Mouse (Mus musculus) lung, postnatal 4 days (tissue): ENCODE measurements at regions not wholly inside any gene's neighbourhood (a gene's known extent, or its start where the extent isn't known, plus 50 kb on each side); places are given as distances from the start of the nearest gene placed in this dataset.
"Not testable (repeated sequence)": the region's sequence is repeated elsewhere in the genome, so short reads cannot be mapped to it uniquely, and the experiment has no call there.

Experiments
- DNase-seq, 2 experiments: peaks; one replicate each; pipeline ENCODE4 v3.0.0; 2021

- DNase-seq = not testable (repeated sequence)
Observed at GRCm38 (mm10) chr4:145455573-145455972, 55.0 kb upstream of the Zfp990 start.

GRCm38 (mm10) chr4:145448586-145448985 is 62.0 kb upstream of the Zfp990 start:
- DNase-seq = no peak

- not testable (repeated sequence) for DNase-seq
Observed at GRCm38 (mm10) chr4:145436718-145437117, 73.8 kb upstream of the Zfp990 start.

GRCm38 (mm10) chr4:145434519-145434918 is 76.0 kb upstream of the Zfp990 start:
- no peak for DNase-seq

GRCm38 (mm10) chr4:145434071-145434470 is 76.5 kb upstream of the Zfp990 start:
- DNase-seq = peak in 1 of 2 experiments; percentile 17

- DNase-seq = not testable (repeated sequence)
Observed at GRCm38 (mm10) chr4:145433235-145433634, 77.3 kb upstream of the Zfp990 start.

- DNase-seq = no peak
Observed at GRCm38 (mm10) chr4:145431910-145432765, 78.4 kb upstream of the Zfp990 start.

- not testable (repeated sequence) for DNase-seq
Observed at GRCm38 (mm10) chr4:145417837-145418236, 92.7 kb upstream of the Zfp990 start.

- DNase-seq = no peak
Observed at GRCm38 (mm10) chr4:145411141-145411540, 96.2 kb upstream of the Tnfrsf8 start.

- DNase-seq = no peak
Observed at GRCm38 (mm10) chr4:145409796-145410475, 95.0 kb upstream of the Tnfrsf8 start.

- not testable (repeated sequence) for DNase-seq
Observed at GRCm38 (mm10) chr4:145406050-145406449, 91.1 kb upstream of the Tnfrsf8 start.

GRCm38 (mm10) chr4:145404230-145404629 is 89.3 kb upstream of the Tnfrsf8 start:
- DNase-seq = not testable (repeated sequence)

- DNase-seq = not testable (repeated sequence)
Observed at GRCm38 (mm10) chr4:145378876-145379275, 63.9 kb upstream of the Tnfrsf8 start.

- not testable (repeated sequence) for DNase-seq
Observed at GRCm38 (mm10) chr4:145377306-145378067, 62.5 kb upstream of the Tnfrsf8 start.

GRCm38 (mm10) chr4:145369753-145370152 is 54.8 kb upstream of the Tnfrsf8 start:
- DNase-seq = no peak

GRCm38 (mm10) chr4:145367274-145367822 is 52.4 kb upstream of the Tnfrsf8 start:
- DNase-seq = no peak

GRCm38 (mm10) chr4:145366301-145366700 is 51.3 kb upstream of the Tnfrsf8 start:
- no peak for DNase-seq

GRCm38 (mm10) chr4:145365793-145366192 is 50.8 kb upstream of the Tnfrsf8 start:
- DNase-seq = not testable (repeated sequence)
